Mouse (Mus musculus): Measurements from ENCODE around the gene Inhbe. TPM values are rescaled to one million over a fixed set of nuclear protein-coding genes. Genes with fewer than 3 reads are reported as not detected.

Inhbe gene
- polyA plus RNA-seq, 1 experiment from 2014 or later, result 0.04 TPM

DNA sequence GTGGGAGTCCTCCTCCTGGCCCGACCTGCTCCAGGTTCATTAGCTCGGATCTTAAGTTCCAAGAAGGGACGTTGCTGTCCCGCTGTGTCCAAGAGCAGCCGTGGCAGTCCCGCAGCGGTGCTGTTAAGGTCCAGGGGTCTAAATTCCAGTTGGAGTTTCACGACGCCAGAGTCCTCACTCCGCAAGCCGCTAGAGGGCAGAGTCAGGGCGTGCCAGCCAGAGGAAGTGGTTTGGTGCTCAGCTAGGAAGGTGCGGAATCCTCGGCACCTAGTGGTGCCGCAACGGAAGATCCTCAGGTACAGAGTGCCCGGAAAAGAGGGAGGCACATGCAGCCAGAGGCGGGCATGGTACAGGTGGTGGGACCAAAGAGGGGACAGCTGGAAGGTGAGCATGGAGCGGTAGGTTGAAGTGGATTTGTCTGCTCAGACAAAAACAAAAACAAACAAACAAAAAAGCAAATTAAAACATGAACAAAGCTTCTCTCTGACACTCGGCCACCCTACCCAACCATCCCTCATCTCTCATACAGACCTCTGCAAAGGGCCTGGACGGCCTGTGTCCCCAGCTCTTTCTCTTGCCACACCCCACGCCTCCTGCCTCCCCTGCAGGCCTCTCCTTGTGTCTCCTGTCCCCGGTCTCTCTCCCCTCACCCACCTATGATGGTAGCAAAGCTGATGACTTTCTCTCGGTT is 3.5 kb downstream of the Inhbe start:
- no peak overlapping the region for H3K4me3 ChIP-seq (replicated peaks; ENCODE audit: low read depth, low read length)
- no peaks in the 10 kb centered on the region for H3K36me3 ChIP-seq (ENCODE audit: control insufficient read depth, insufficient read depth, low read length)
- H3K9ac ChIP-seq (replicated peaks; ENCODE audit: low read length), result no peak overlapping the region
- H3K27ac ChIP-seq (replicated peaks; ENCODE audit: low read depth, low read length), result no peak overlapping the region
- peak; percentile 58 for ATAC-seq (ENCODE audit: low FRiP score, low TSS enrichment)
- H3K9me3 ChIP-seq (ENCODE audit: control insufficient read depth, low read length), result no peaks in the 10 kb centered on the region
- peak; percentile 85 for DNase-seq
- no peaks in the 10 kb centered on the region for H3K27me3 ChIP-seq (ENCODE audit: control insufficient read depth, insufficient read depth, low read length)
- 0 out of 2 replicates have a peak, but pooled peaks cover 6% of the 10 kb centered on the region for H3K4me1 ChIP-seq (ENCODE audit: control insufficient read depth, insufficient read depth, low read length)
- H3K4me2 ChIP-seq (ENCODE audit: low read length), result peak overlapping the region; percentile 45
- WGBS, result 11% methylated on average over 24 of the region's 24 CpGs

DNA sequence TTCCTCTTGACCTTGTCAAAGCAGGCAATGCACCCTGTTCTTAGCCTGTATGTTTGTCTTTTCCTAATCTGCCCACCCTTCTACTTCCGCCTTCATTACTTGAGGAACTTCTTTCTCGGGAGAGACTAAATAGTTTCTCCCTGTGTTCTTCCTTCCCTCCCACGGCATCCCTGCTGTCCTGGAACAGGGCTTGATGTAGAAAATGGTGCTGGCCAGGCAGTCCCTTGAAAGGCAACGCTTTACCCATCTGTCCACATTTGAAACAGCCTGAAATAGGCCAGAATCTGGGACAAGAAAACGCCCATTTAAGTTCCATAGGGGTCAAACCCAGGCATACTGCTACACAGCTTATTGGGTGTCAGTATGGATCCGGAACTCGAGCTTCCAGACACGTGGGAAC is 4.4 kb downstream of the Inhbe start:
- Histone ChIP-seq H3K4me2 (ENCODE audit: low read length) (no peak overlapping the region), H3K4me3 (replicated peaks; ENCODE audit: low read depth, low read length) (no peak overlapping the region), H3K27ac (replicated peaks; ENCODE audit: low read depth, low read length) (no peak overlapping the region), H3K27me3 (ENCODE audit: control insufficient read depth, insufficient read depth, low read length) (no peaks in the 10 kb centered on the region), H3K9me3 (ENCODE audit: control insufficient read depth, low read length) (no peaks in the 10 kb centered on the region), H3K36me3 (ENCODE audit: control insufficient read depth, insufficient read depth, low read length) (no peaks in the 10 kb centered on the region), H3K9ac (replicated peaks; ENCODE audit: low read length) (no peak overlapping the region), H3K4me1 (ENCODE audit: control insufficient read depth, insufficient read depth, low read length) (0 out of 2 replicates have a peak, but pooled peaks cover 6% of the 10 kb centered on the region)
- WGBS, result 78% methylated on average over 8 of the region's 8 CpGs
- DNase-seq (no peak), ATAC-seq (ENCODE audit: low FRiP score, low TSS enrichment) (no peak)

- H3K27me3 ChIP-seq (ENCODE audit: control insufficient read depth, insufficient read depth, low read length), result no peaks in the 10 kb centered on the region
- WGBS, result 75% methylated on average over 4 of the region's 4 CpGs
- H3K36me3 ChIP-seq (ENCODE audit: control insufficient read depth, insufficient read depth, low read length), result no peaks in the 10 kb centered on the region
- H3K27ac ChIP-seq (replicated peaks; ENCODE audit: low read depth, low read length), result no peak overlapping the region
- no peak for DNase-seq
- no peaks in the 10 kb centered on the region for H3K9me3 ChIP-seq (ENCODE audit: control insufficient read depth, low read length)
- no peak for ATAC-seq (ENCODE audit: low FRiP score, low TSS enrichment)
- 0 out of 2 replicates have a peak, but pooled peaks cover 6% of the 10 kb centered on the region for H3K4me1 ChIP-seq (ENCODE audit: control insufficient read depth, insufficient read depth, low read length)
- H3K4me2 ChIP-seq (ENCODE audit: low read length), result no peak overlapping the region
- H3K4me3 ChIP-seq (replicated peaks; ENCODE audit: low read depth, low read length), result no peak overlapping the region
- no peak overlapping the region for H3K9ac ChIP-seq (replicated peaks; ENCODE audit: low read length)
Observed at GRCm38 (mm10) chr10:127348957-127349356, 5.3 kb downstream of the Inhbe start.

GRCm38 (mm10) chr10:127346173-127346572 is 8.0 kb downstream of the Inhbe start:
- no peak overlapping the region for H3K9ac ChIP-seq (replicated peaks; ENCODE audit: low read length)
- no peaks in the 10 kb centered on the region for H3K36me3 ChIP-seq (ENCODE audit: control insufficient read depth, insufficient read depth, low read length)
- no peak overlapping the region for H3K4me2 ChIP-seq (ENCODE audit: low read length)
- H3K4me3 ChIP-seq (replicated peaks; ENCODE audit: low read depth, low read length), result no peak overlapping the region
- H3K9me3 ChIP-seq (ENCODE audit: control insufficient read depth, low read length), result no peaks in the 10 kb centered on the region
- DNase-seq, result no peak
- peaks cover 14% of the 10 kb centered on the region; the same call in 1 of the 2 replicates for H3K27me3 ChIP-seq (ENCODE audit: control insufficient read depth, insufficient read depth, low read length)
- no peak overlapping the region for H3K27ac ChIP-seq (replicated peaks; ENCODE audit: low read depth, low read length)
- 0 out of 2 replicates have a peak, but pooled peaks cover 9% of the 10 kb centered on the region for H3K4me1 ChIP-seq (ENCODE audit: control insufficient read depth, insufficient read depth, low read length)
- 92% methylated on average over 3 of the region's 3 CpGs for WGBS
- ATAC-seq (ENCODE audit: low FRiP score, low TSS enrichment), result no peak

DNA sequence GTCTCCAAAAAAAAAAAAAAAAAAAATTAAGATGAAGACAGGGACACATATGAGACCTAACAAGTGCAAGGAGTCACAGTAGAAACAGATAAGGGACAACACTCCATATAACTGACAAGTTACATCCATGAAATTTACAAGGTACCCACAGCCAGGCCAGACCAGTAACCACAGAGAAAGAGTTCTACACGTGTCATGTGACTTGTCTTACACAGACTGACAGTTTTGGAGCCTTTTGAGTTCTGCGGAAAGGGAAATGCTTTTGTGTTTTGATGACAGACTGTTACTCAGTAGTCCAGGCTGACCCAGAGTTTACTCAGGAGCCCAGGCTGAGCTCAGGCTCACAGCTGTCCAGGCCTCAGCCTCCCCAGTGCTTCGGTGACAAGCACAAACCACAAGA is 11.2 kb downstream of the Inhbe start:
- DNase-seq (no peak), ATAC-seq (ENCODE audit: low FRiP score, low TSS enrichment) (no peak)

DNA sequence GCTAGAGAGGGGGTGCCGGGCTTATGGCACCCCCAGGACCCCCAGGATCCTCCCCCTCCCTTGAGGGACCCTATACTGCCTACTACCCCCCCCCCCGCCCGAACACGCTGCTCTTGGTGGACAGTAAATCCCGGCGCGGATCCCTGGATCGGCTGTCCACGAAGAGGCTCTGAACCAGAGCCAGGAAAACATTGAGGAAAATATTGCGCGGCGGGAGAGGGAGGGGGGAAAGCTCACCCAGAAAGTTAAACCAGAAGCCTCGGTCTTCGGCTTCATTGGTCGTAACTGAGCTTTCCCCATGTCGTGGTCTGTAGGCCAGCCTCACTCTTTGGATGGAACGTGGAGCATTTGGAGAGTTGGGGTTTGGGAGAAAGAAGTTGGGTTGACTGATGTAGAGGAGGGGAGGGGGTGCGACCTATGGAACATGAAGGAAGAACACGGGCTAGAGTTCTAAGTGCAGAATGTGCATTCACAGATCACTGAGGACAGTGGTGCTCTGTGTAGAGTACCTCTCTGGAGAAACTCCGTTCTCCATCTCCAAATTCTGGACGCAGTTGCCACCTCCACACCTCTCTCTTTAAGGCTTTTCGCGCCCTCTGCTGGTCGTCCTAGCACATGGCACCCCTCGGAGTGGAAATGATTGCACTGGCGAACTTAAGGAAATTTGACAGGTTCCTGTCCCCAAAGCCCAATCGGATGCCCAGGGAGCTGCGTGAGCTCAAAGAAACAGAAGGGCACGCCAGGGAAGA is 12.1 kb downstream of the Inhbe start, which contains the start of gene Gli1:
Gene Gli1 (minus strand): TSS at position 84 of the 749 bp plus-strand sequence.
- ATAC-seq (ENCODE audit: low FRiP score, low TSS enrichment) (peak; percentile 41; the same call in 1 of the 2 replicates), DNase-seq (peak; percentile 88)
- H3K27me3 ChIP-seq (ENCODE audit: control insufficient read depth, insufficient read depth, low read length), result peaks cover 33% of the 10 kb centered on the region
- no peak within 1 kb of the TSS for H3K27ac ChIP-seq (replicated peaks; ENCODE audit: low read depth, low read length)
- peaks cover 21% of the 10 kb centered on the region; the same call in 1 of the 2 replicates for H3K4me1 ChIP-seq (ENCODE audit: control insufficient read depth, insufficient read depth, low read length)
- H3K4me3 ChIP-seq (replicated peaks; ENCODE audit: low read depth, low read length), result peak within 1 kb of the TSS; percentile 28
- no peaks in the 10 kb centered on the region for H3K36me3 ChIP-seq (ENCODE audit: control insufficient read depth, insufficient read depth, low read length)
- peak within 1 kb of the TSS; percentile 56 for H3K4me2 ChIP-seq (ENCODE audit: low read length)
- H3K9ac ChIP-seq (replicated peaks; ENCODE audit: low read length), result no peak within 1 kb of the TSS
- under 1% methylated on average over 29 of the region's 29 CpGs for WGBS
- no peaks in the 10 kb centered on the region for H3K9me3 ChIP-seq (ENCODE audit: control insufficient read depth, low read length)

More for the DNA sequence above, 11.2 kb downstream of the Inhbe start:
- Histone ChIP-seq H3K9me3 (ENCODE audit: control insufficient read depth, low read length) (no peaks in the 10 kb centered on the region), H3K36me3 (ENCODE audit: control insufficient read depth, insufficient read depth, low read length) (no peaks in the 10 kb centered on the region), H3K9ac (replicated peaks; ENCODE audit: low read length) (no peak overlapping the region), H3K4me3 (replicated peaks; ENCODE audit: low read depth, low read length) (no peak overlapping the region), H3K4me2 (ENCODE audit: low read length) (no peak overlapping the region), H3K4me1 (ENCODE audit: control insufficient read depth, insufficient read depth, low read length) (peaks cover 21% of the 10 kb centered on the region; the same call in 1 of the 2 replicates), H3K27me3 (ENCODE audit: control insufficient read depth, insufficient read depth, low read length) (peaks cover 33% of the 10 kb centered on the region), H3K27ac (replicated peaks; ENCODE audit: low read depth, low read length) (no peak overlapping the region)
- 71% methylated on average over 3 of the region's 3 CpGs for WGBS

DNA sequence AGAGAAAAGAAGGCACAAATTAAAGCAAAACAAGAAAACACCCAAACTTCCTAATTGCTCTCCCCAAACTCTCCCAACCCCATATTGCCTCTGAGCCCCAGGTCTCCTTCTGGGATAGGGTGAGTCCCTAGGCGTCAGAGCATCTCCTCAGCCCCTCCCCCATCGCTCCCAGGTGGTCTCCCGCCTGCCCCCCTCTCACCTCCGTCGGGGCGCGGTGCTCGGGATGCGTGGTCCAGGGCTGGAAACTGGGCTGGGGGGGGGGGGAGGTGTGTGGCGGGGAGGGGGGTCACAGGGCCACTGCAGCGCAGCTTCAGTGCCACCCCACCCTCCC is 12.9 kb downstream of the Inhbe start:
- H3K27ac ChIP-seq (replicated peaks; ENCODE audit: low read depth, low read length), result no peak overlapping the region
- ATAC-seq (ENCODE audit: low FRiP score, low TSS enrichment) (no peak), DNase-seq (no peak)
- H3K4me1 ChIP-seq (ENCODE audit: control insufficient read depth, insufficient read depth, low read length), result peaks cover 21% of the 10 kb centered on the region; the same call in 1 of the 2 replicates
- WGBS, result 1% methylated on average over 9 of the region's 11 CpGs
- peak overlapping the region; percentile 56 for H3K4me2 ChIP-seq (ENCODE audit: low read length)
- peaks cover 33% of the 10 kb centered on the region for H3K27me3 ChIP-seq (ENCODE audit: control insufficient read depth, insufficient read depth, low read length)
- H3K9ac ChIP-seq (replicated peaks; ENCODE audit: low read length), result no peak overlapping the region
- H3K9me3 ChIP-seq (ENCODE audit: control insufficient read depth, low read length), result no peaks in the 10 kb centered on the region
- H3K4me3 ChIP-seq (replicated peaks; ENCODE audit: low read depth, low read length), result peak overlapping the region; percentile 28
- H3K36me3 ChIP-seq (ENCODE audit: control insufficient read depth, insufficient read depth, low read length), result no peaks in the 10 kb centered on the region

- no peak for ATAC-seq (ENCODE audit: low FRiP score, low TSS enrichment)
- Histone ChIP-seq H3K36me3 (ENCODE audit: control insufficient read depth, insufficient read depth, low read length) (no peaks in the 10 kb centered on the region), H3K27me3 (ENCODE audit: control insufficient read depth, insufficient read depth, low read length) (peaks cover 33% of the 10 kb centered on the region), H3K4me1 (ENCODE audit: control insufficient read depth, insufficient read depth, low read length) (peaks cover 21% of the 10 kb centered on the region; the same call in 1 of the 2 replicates), H3K27ac (replicated peaks; ENCODE audit: low read depth, low read length) (no peak overlapping the region), H3K9ac (replicated peaks; ENCODE audit: low read length) (no peak overlapping the region), H3K9me3 (ENCODE audit: control insufficient read depth, low read length) (no peaks in the 10 kb centered on the region), H3K4me3 (replicated peaks; ENCODE audit: low read depth, low read length) (peak overlapping the region; percentile 28), H3K4me2 (ENCODE audit: low read length) (peak overlapping the region; percentile 56)
- DNase-seq, result peak; percentile 57
- WGBS, result 2% methylated on average over 27 of the region's 27 CpGs
Observed at GRCm38 (mm10) chr10:127340577-127341359, 13.4 kb downstream of the Inhbe start.

Data from midbrain, embryonic 14.5 days (tissue).